Mouse (Mus musculus) cerebral cortex, adult 2 months (tissue): ENCODE data around the gene Myh7b.

Source experiments
- WGBS: fragments of 180-500 bp; shearing (Covaris S2); methylation state at CpG from one replicate; pipeline ENCODE4 v1.1.7; 2018; 5-methylcytosine and 5-hydroxymethylcytosine counted together

Myh7b gene

DNA sequence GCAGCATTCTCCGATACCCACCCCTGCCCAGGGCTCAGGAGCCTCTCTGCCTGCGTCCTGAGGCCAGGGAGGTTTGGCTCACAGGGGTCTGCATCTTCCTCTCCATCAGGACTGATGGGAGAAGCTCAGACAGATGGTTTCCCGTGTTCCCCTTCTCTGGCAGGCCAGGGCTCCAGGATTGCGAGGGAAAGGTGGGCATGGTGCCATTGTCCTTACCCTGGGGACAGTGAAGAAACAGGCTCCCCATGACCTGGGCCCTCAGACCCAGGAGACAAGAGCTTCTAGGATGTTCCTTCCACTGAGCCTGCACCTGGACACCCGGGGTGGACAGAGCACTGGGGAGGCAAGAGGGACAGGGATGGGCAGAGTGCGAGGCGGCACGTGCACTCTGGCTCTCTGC, 23.6 kb downstream of the Myh7b start:
- WGBS: 78% methylated on average over 8 of the region's 8 CpGs

DNA sequence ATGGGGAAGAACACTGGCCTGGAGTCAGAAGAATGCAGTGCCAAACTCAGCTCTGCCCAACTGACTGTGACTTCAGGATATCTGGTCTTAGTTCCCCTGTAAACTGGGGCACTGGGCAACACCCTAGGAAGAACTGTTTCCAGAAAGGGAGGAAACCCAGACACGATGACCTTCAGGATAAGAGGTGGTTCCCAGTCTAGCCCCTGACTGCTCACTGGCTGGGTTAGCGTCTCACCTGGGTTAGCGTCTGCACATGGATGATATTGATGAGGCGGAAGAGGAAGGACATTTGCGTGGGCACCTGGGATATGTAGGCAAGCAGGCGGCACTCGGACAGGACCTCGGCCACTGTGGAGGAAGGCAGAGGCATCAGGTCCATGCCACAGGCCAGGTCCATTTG, 24.9 kb downstream of the Myh7b start:
- 97% methylated on average over 8 of the region's 8 CpGs for WGBS

GRCm38 (mm10) chr2:155637411-155637810, 26.4 kb downstream of the Myh7b start:
- WGBS: 85% methylated on average over 4 of the region's 4 CpGs

- 46% methylated on average over 6 of the region's 6 CpGs for WGBS
Measured at GRCm38 (mm10) chr2:155640656-155641055, 29.6 kb downstream of the Myh7b start.

DNA sequence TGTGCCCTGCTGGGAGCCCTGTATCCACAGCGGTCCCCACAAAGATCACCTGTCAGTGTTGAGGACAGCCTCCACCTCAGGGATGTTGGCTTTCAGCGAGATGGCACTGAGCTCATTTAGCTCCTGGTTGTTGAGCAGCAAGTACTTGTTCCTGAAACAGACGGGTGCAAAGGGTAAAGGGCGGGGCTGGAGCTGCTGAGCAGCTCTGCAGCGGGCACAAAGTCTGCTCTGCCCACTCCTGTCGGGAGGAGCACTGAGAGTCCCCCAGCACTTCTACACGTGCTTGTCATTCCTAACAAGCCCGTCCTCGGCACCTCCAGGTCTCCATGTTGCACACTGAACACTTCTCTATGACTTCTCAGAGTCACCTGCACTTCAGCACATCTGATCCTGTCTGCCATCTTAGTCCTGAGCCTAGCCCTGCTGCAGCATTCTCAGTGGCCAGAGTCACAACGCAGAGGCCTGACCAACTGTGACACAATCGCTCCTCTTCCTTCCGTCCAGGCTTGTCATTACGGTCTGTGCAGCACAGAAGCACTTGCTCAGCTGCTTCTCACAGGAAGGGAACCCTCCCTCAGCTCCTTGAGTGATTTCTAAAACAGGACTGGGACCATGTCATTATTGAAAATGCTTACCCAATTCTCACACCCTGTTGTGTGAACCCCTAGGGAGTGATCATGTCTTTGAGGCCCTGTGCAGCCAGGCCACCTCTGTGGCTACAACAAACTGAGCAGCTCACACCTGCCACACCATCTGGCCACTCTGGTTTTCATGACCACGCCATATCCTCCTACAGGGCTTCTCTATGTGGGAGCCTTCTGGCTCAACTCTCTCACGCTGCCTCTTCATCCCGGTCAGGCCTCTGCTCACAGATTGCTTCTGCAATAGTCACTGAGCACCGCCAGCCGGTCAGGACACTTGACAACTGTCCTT, 30.8 kb downstream of the Myh7b start:
- 58% methylated on average over 18 of the region's 18 CpGs for WGBS

DNA sequence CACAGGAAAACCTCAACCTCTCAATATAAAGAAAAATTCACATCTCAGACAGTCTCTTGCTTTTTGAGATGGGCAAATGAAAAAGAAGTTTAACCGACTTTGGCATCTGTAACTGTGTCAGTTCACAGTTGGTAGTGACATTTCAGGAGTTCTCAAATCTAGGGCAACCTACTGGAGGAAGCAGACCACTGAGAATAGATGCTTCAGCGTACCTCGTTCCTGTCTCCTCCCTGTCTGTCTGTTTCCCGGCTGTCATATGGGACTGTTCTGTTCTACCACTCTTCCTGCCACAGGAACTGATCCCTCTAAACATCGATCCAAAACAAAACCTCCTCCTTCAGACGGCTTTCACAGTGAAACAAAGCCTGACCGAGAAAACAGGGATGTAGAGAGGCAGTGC, 34.7 kb downstream of the Myh7b start:
- WGBS: 38% methylated on average over 7 of the region's 7 CpGs

DNA sequence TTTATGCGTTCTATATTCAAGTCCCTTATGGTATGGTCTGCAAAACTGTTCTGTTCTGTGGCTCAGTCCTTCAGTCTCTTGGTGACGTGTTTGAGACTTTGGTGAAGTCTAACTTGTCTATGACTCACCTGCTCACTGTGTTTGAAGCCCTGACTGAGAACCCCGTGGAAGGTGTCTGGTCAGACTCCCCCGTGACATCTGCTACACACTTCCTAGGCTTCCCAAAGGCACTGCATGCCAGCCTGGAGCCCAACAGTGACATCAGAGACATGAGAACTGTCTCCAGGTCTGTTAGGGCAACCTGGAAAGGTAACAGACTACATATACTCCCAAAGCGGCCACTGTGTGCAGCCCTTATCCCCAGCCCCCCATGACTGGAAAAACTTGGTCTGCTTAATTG, 41.6 kb downstream of the Myh7b start:
- WGBS: 69% methylated on average over 5 of the region's 5 CpGs

DNA sequence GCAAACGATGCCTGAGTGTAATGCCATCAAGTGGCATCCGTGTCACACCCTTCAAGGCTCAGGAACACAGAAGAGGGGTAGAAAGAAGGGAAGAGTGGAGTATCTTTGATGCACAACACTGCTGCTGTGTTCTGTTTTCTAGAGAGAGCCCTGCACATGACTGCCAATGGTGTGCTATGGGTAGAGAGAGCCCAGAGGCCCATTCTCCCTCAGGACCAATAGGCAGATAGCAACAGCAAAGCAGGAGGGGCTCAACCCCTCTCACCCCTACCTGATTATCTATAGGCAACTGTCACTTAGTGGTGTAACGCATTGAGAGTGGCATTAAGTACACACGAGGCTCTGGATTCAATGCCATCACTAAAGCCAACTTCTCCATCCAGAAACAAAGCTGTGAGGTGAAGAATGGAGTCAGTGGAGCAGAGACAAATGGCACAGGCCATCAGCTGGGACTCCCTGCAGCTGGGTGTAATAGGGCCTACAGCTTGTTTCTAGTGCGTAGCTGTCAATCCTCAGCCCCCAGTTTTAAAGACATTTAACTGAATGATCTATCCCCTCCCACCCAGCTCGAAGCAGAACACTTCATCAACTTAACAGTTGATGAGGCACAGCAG, 44.9 kb downstream of the Myh7b start:
- WGBS: 59% methylated on average over 6 of the region's 6 CpGs

DNA sequence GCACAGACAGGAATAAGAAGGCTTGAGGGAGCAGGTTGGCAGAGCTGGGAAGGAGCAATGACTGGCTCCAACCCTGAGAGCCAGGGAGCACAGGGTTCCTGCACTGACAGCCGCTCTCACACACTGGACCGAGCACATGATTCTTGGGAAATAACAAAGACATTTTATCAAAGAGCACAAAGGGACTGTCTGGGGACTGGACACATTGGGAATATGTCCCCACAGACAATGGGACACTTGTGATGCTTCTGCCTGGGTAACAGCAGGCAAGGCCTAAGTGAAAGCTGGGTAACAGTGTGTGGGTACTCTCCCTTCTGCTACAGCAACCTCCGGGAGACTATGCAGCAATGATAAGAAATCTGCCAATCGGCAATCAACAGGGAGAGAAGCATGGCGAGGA, 51.4 kb downstream of the Myh7b start:
- 60% methylated on average over 5 of the region's 5 CpGs for WGBS

DNA sequence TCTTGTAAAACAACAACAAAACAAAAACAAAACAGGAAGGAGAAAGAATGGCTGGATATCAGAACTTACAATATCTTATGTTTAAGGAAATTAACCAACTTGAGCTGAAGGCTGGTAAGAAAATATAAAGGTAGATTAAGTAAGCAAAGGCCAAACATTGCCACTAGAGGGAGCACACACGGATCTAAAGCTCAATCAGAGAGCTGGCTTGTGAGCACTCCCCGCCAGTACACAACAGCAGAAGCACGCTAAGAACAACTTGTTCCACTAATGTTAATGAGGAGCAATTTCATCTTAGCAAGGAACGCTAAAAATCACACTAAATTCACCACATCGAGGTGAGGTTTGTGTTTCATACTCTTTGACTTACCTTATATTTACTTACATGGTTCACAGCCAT, 52.1 kb downstream of the Myh7b start:
- whole genome bisulfite sequencing: 12% methylated on average over 5 of the region's 5 CpGs

GRCm38 (mm10) chr2:155663910-155664460, 53.0 kb downstream of the Myh7b start:
- WGBS: 74% methylated on average over 6 of the region's 6 CpGs

DNA sequence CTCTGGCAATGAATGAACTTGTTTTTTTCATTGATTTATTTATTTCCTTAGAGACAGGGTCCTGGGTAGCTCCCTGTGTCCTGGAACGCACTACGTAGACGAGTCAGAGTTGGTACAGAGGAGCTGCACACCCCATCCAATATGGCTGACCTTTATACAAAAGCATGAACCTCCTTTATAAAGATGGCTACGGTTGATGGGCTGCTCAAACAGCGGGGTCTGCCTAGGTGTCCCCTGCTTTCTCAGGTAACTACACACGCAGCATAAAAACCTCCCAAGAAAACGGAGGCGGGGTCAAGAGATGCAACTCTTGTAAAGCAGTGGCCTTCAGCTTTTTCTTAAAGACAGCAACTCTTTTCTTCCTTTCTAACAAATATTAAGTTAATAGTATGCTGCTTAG, 56.9 kb downstream of the Myh7b start:
- WGBS: 96% methylated on average over 8 of the region's 8 CpGs

GRCm38 (mm10) chr2:155668461-155668860, 57.4 kb downstream of the Myh7b start:
- 83% methylated on average over 4 of the region's 4 CpGs for WGBS

DNA sequence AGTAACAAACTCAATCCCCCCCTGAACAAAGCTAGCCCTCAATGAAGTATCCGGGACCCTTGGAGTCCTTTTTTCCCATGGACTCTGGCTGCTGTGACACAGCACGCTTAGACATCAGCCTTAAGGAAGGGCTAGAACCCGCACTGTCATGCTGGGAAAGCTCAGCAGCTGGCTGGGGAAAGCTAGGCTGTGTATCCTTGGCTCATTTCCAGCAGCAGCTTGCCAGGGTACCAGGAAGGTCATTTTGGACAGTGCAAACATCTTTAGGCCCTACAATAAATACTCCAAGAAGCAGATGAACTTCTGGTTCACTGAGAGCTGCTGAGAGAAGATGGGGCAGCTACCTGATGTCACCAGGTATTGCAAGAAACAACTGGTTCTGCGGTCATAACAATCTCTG, 60.2 kb downstream of the Myh7b start:
- WGBS: 54% methylated on average over 4 of the region's 4 CpGs

- WGBS: 17% methylated on average over 2 of the region's 2 CpGs
Measured at GRCm38 (mm10) chr2:155673546-155673945, 62.5 kb downstream of the Myh7b start.

- 43% methylated on average over 4 of the region's 4 CpGs for WGBS
Measured at GRCm38 (mm10) chr2:155675118-155675517, 64.1 kb downstream of the Myh7b start.

DNA sequence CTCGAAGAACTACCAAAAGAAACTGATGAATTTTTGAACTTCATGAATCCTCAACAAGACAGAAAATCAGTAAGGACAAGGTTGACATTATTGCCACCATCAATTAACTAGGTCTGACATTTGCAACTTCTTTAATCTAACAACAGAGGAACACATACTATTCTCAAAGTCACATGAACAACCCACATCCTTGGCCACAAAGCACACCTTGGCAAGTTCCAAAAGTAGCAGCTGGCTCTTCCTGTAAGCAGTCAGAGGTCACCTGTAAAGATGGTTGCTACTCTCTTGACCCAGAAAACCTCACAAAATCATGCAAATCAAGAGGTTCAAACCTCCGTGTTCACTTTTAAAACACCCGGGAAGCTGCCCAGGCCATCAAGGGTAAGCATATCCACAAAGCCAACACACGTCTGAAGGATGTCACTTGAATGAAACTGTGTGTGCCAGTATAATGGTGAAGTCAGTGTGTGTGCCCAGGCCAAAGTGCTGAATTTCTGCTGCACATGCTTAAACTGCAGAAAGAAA, 68.6 kb downstream of the Myh7b start:
- WGBS: 58% methylated on average over 4 of the region's 4 CpGs

- WGBS: 49% methylated on average over 5 of the region's 5 CpGs
Measured at GRCm38 (mm10) chr2:155680591-155680990, 69.6 kb downstream of the Myh7b start.

DNA sequence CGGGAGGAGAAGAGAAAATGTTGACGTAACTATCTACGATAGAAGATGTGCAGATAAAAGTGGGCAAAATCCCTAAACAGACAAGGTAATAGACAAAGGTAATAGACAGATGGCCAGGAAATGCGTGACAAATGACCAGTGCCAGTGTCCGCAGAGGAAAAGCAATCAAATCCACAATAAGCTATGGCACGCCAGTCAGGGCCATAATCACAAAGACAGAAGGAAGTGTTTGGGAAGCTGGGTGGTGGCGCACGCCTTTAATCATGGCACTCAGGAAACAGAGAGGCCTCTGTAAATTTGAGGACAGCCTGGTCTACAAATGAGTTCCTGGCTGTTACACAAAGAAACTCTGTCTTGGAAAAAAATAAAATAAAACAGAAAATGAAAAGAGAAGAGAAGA, 70.2 kb downstream of the Myh7b start:
- WGBS: 62% methylated on average over 8 of the region's 8 CpGs

- 61% methylated on average over 2 of the region's 2 CpGs for WGBS
Measured at GRCm38 (mm10) chr2:155681874-155682273, 70.9 kb downstream of the Myh7b start.

GRCm38 (mm10) chr2:155683137-155683536, 72.1 kb downstream of the Myh7b start:
- 66% methylated on average over 3 of the region's 3 CpGs for WGBS

DNA sequence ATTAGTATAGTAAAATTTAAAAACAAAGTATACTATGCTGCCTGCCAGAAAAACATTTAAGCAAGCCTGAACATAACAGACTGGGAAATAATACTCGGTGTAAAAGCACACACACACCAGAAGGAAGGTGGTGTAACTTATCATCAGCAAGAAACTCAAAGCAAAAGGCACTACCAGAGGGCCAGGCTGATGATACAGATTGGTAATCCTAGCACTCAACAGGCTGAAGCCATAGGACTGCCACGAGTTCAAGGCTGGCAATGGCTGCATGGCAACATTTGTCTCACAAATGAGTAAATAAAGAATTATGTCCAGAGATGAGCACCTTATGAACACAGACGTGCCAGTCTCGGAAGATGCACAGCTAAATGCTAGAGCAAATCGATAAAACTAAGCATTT, 72.8 kb downstream of the Myh7b start:
- 83% methylated on average over 5 of the region's 5 CpGs for WGBS
